Mouse (Mus musculus): Measurements from ENCODE around the gene Gdpd3.

The Gdpd3 gene

GRCm38 (mm10) chr7:126803751-126804150 is 37.6 kb downstream of the Gdpd3 start:
- no peak for TF ChIP-seq GATA4 (IDR thresholded peaks at IDR 0.05; ENCODE audit: insufficient replicate concordance, low read length)

GRCm38 (mm10) chr7:126806956-126807355 is 40.8 kb downstream of the Gdpd3 start:
- no peak for TF ChIP-seq GATA4 (IDR thresholded peaks at IDR 0.05; ENCODE audit: insufficient replicate concordance, low read length)

GRCm38 (mm10) chr7:126807405-126807804 is 41.3 kb downstream of the Gdpd3 start:
- no peak for TF ChIP-seq GATA4 (IDR thresholded peaks at IDR 0.05; ENCODE audit: insufficient replicate concordance, low read length)

GRCm38 (mm10) chr7:126808703-126809455 is 42.7 kb downstream of the Gdpd3 start:
- peak; percentile 5; the same call in 1 of the 2 replicates for TF ChIP-seq GATA4 (IDR thresholded peaks at IDR 0.05; ENCODE audit: insufficient replicate concordance, low read length)

- no peak for TF ChIP-seq GATA4 (IDR thresholded peaks at IDR 0.05; ENCODE audit: insufficient replicate concordance, low read length)
These were observed 43.7 kb downstream of the Gdpd3 start for GRCm38 (mm10) chr7:126809723-126810369.

GRCm38 (mm10) chr7:126815726-126816222 is 49.6 kb downstream of the Gdpd3 start:
- no peak for TF ChIP-seq GATA4 (IDR thresholded peaks at IDR 0.05; ENCODE audit: insufficient replicate concordance, low read length)

- TF ChIP-seq GATA4 (IDR thresholded peaks at IDR 0.05; ENCODE audit: insufficient replicate concordance, low read length), result no peak
These were observed 50.4 kb downstream of the Gdpd3 start for GRCm38 (mm10) chr7:126816494-126816893.

GRCm38 (mm10) chr7:126817595-126817994 is 51.5 kb downstream of the Gdpd3 start:
- no peak for TF ChIP-seq GATA4 (IDR thresholded peaks at IDR 0.05; ENCODE audit: insufficient replicate concordance, low read length)

- TF ChIP-seq GATA4 (IDR thresholded peaks at IDR 0.05; ENCODE audit: insufficient replicate concordance, low read length), result no peak
These were observed 52.7 kb downstream of the Gdpd3 start for GRCm38 (mm10) chr7:126818818-126819217.

GRCm38 (mm10) chr7:126821835-126822511 is 55.8 kb downstream of the Gdpd3 start:
- no peak for TF ChIP-seq GATA4 (IDR thresholded peaks at IDR 0.05; ENCODE audit: insufficient replicate concordance, low read length)

- TF ChIP-seq GATA4 (IDR thresholded peaks at IDR 0.05; ENCODE audit: insufficient replicate concordance, low read length), result no peak
These were observed 56.6 kb downstream of the Gdpd3 start for GRCm38 (mm10) chr7:126822741-126823140.

GRCm38 (mm10) chr7:126823202-126823711 is 57.1 kb downstream of the Gdpd3 start:
- no peak for TF ChIP-seq GATA4 (IDR thresholded peaks at IDR 0.05; ENCODE audit: insufficient replicate concordance, low read length)

GRCm38 (mm10) chr7:126823940-126824339 is 57.8 kb downstream of the Gdpd3 start:
- no peak for TF ChIP-seq GATA4 (IDR thresholded peaks at IDR 0.05; ENCODE audit: insufficient replicate concordance, low read length)
